Mouse (Mus musculus) liver, embryonic 14.5 days (tissue): Measurements from ENCODE around the gene Prpf3.

ENCODE experiments used
- CTCF ChIP-seq: IDR thresholded peaks from 2 replicates; pipeline ENCODE4 v1.5.1; 2016; ENCODE audit warnings: antibody characterized with exemption, low read depth, control low read depth
- EP300 ChIP-seq: IDR thresholded peaks from 2 replicates; pipeline ENCODE4 v1.6.1; 2016; ENCODE audit warnings: antibody characterized with exemption, low read depth

DNA sequence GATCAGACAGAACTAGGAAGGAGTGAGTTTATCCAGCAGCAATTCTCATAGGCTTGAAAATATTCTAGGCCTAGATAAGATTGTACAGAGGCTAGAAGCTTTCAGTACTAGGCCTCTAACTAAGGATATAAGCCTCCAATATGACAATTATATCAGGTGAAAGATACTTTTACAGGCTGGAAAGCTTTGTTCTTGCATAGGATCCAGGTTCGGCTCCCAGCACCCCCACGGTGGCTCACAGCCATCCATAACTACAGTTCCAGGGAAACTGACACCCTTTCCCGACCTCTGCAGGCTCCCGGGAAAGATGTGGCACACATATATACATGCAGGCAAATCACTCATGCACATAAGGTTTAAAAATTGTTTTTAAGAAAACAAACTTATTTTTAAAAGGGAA, 51.8 kb downstream of the Prpf3 start:
- no peak for TF ChIP-seq CTCF
- TF ChIP-seq EP300: no peak
